Mouse (Mus musculus) midbrain, postnatal 0 days (tissue): ENCODE data around the gene Kif2a. TPM values are rescaled to one million over a fixed set of nuclear protein-coding genes. Genes with fewer than 3 reads are reported as not detected.

Source experiments
- ATAC-seq: fragments of 200-750 bp; cut with Nextera tagmentation; 2 replicates; pipeline ENCODE4 v1.8.0; 2017; ENCODE audit warnings: moderate number of reproducible peaks, mild to moderate bottlenecking, moderate TSS enrichment, moderate library complexity; ENCODE audit not compliant: low FRiP score
- DNase-seq: peaks from one replicate; pipeline ENCODE4 v3.0.0-alpha.2; 2015; ENCODE audit warnings: low spot score
- H3K27ac ChIP-seq: fragments of 300-500 bp; sonication (generic); 2 replicates; pipeline ENCODE4 v1.5.1; 2014; ENCODE audit warnings: low read depth, mild to moderate bottlenecking, low read length, mixed read lengths
- H3K27me3 ChIP-seq: fragments of 300-500 bp; sonication (generic); 2 replicates; pipeline ENCODE4 v1.6.1; 2014; ENCODE audit warnings: low read length, control low read depth, mixed read lengths; ENCODE audit not compliant: insufficient read depth
- H3K36me3 ChIP-seq: fragments of 300-500 bp; sonication (generic); 2 replicates; pipeline ENCODE4 v1.6.1; 2014; ENCODE audit warnings: low read length, control low read depth, mixed read lengths; ENCODE audit not compliant: insufficient read depth
- H3K4me1 ChIP-seq: fragments of 300-500 bp; sonication (generic); 2 replicates; pipeline ENCODE4 v1.6.1; 2014; ENCODE audit warnings: mild to moderate bottlenecking, control low read depth, antibody characterized with exemption, low read length, mixed read lengths; ENCODE audit not compliant: insufficient read depth
- H3K4me2 ChIP-seq: fragments of 300-500 bp; sonication (generic); 2 replicates; pipeline ENCODE4 v1.6.1; 2014; ENCODE audit warnings: low read depth, mild to moderate bottlenecking, low read length, mixed read lengths; ENCODE audit not compliant: poor library complexity, severe bottlenecking
- H3K4me3 ChIP-seq: fragments of 300-500 bp; sonication (generic); 2 replicates; pipeline ENCODE4 v1.5.1; 2014; ENCODE audit warnings: low read depth, mild to moderate bottlenecking, low read length, moderate library complexity
- H3K9ac ChIP-seq: fragments of 300-500 bp; sonication (generic); replicated peaks from 2 replicates; pipeline ENCODE4 v1.6.1; 2014; ENCODE audit warnings: mild to moderate bottlenecking, low read length, moderate library complexity, mixed read lengths; ENCODE audit not compliant: poor library complexity, severe bottlenecking
- H3K9me3 ChIP-seq: fragments of 300-500 bp; sonication (generic); 2 replicates; pipeline ENCODE4 v1.6.1; 2016; ENCODE audit warnings: low read length, control low read depth
- CTCF ChIP-seq: IDR thresholded peaks from 2 replicates; pipeline ENCODE4 v1.5.1; 2016; ENCODE audit warnings: antibody characterized with exemption, mild to moderate bottlenecking
- WGBS: fragments of 180-500 bp; shearing (Covaris S2); extraction: QIAGEN DNeasy Blood & Tissue Kit; methylation state at CpG from one replicate; pipeline ENCODE4 v1.1.7; 2014; 5-methylcytosine and 5-hydroxymethylcytosine counted together
- polyA plus RNA-seq: library from polyadenylated mRNA; unstranded; fragments of >200 nt; fragmentation: Nextera tagmentation; extraction: Ambion mirVana; gene quantifications from 2 replicates; pipeline ENCODE4 v1.2.1, GENCODE M21; 2015
- total RNA-seq: library from RNA; depleted of rRNA; stranded (reverse); fragments of >200 nt; gene quantifications from 2 replicates; pipeline ENCODE4 v1.2.3, GENCODE M21; 2014

Gene Kif2a
- total and polyA plus RNA-seq, 2 experiments from 2014 or later: 44.4 to 97.3 TPM

DNA sequence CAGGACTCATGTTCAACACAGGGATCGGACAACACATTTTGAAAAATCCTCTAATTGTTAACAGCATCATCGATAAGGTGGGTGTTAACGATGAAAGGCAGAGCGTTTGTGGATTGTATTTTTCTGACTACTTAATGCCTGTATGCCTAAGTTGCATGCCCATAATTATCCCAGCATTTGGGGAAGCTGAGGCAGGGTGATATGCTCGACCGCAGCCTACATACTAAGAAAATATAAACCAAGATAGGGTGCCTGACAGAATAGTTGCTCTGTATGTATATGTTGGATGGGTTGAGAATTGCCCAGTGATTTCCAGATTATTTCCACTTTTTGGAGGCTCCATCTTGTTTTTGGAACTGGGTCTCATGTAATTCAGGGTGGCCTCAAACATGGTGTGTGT, 74.3 kb downstream of the Kif2a start:
- Histone ChIP-seq H3K36me3 (peaks cover 17% of the 10 kb centered on the region; the same call in 1 of the 2 replicates), H3K4me2 (peak overlapping the region; percentile 68), H3K27me3 (no peaks in the 10 kb centered on the region), H3K27ac (peak overlapping the region; percentile 69), H3K9ac (peak overlapping the region; percentile 90), H3K4me1 (peaks cover 6% of the 10 kb centered on the region; the same call in 1 of the 2 replicates), H3K4me3 (peak overlapping the region; percentile 92), H3K9me3 (no peaks in the 10 kb centered on the region)
- DNase-seq: no peak
- TF ChIP-seq CTCF: no peak
- 4% methylated on average over 6 of the region's 6 CpGs for WGBS
- ATAC-seq: peak; percentile 2; the same call in 1 of the 2 replicates

DNA sequence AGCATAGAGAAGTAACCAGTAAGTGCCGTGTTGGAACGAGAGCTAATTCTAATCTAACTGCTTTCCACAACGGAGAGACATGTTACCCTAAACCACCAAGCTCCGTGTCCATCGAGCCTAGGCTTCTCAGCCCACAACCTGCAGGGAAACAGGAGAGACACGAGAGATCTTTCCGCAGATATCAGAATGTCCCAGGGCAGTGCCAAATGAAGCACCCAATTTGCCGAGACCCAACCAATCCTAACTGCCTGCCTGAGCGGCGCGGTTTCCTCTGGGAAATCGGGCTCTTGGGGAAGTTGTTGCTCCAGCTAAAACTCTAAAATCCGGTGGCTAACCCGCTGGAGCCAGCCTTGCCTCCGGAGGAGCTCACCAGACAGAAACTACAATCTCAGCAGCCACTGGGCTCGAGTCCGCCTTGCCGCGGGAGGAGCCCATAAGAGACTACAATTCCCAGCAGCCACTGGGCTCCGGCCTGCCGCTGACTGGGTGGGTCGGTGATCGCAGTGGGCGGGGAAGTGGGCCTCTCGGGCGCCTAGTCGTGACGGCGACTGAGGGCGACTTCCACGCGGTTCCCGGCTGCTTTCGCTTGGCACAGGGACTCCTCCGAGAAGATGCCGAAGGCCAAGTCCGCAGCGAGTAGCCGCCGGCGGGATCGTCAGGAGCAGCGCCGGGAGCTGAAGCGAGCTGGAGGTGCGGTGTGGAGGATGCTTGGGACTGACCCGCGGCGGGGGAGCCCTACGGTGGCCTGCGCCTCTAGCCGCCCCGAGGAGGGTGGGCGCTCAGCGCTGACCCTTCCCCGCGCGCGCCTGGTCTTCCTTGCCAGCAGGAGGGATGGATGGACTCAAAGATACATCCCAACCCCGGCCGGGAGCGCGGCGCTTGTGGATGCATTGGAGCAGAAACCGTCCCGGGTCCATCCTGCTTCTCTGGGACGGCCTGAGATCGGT, 75.1 kb downstream of the Kif2a start, which contains the start of gene Dimt1:
TSS of gene Dimt1 (plus strand) at position 534 of the 947 bp plus-strand sequence.
- H3K9ac ChIP-seq: peak within 1 kb of the TSS; percentile 90
- no peaks in the 10 kb centered on the region for H3K27me3 ChIP-seq
- peak within 1 kb of the TSS; percentile 92 for H3K4me3 ChIP-seq
- TF ChIP-seq CTCF: no peak
- under 1% methylated on average over 65 of the region's 68 CpGs for WGBS
- peak within 1 kb of the TSS; percentile 68 for H3K4me2 ChIP-seq
- H3K4me1 ChIP-seq: peaks cover 6% of the 10 kb centered on the region; the same call in 1 of the 2 replicates
- peaks cover 14% of the 10 kb centered on the region; the same call in 1 of the 2 replicates for H3K36me3 ChIP-seq
- H3K9me3 ChIP-seq: no peaks in the 10 kb centered on the region
- H3K27ac ChIP-seq: peak within 1 kb of the TSS; percentile 70
- DNase-seq (peak; percentile 97), ATAC-seq (peak; percentile 98)

DNA sequence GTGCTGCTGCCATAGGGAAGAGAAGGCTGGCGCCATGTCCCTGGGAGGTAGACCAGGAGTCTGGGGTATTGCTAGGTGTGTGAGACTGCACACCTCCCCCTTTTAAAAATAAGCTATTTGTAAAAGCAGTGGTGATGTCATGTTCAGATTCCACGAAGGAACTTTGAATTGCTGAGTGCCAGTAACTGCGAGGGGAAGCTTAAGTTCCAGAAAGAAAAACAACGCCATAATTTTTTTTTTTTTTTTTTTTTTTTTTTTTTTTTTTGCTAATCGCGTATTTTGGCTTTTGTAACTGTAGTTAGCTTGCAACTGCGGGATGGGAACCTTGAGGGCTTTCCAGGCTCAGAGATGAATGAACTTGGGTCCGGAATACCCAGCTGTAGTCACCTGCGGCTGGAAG, 76.4 kb downstream of the Kif2a start:
- Histone ChIP-seq H3K27me3 (no peaks in the 10 kb centered on the region), H3K4me1 (peaks cover 6% of the 10 kb centered on the region; the same call in 1 of the 2 replicates), H3K4me2 (no peak overlapping the region), H3K4me3 (no peak overlapping the region), H3K36me3 (peaks cover 7% of the 10 kb centered on the region; the same call in 1 of the 2 replicates), H3K9ac (no peak overlapping the region), H3K27ac (no peak overlapping the region), H3K9me3 (no peaks in the 10 kb centered on the region)
- ATAC-seq (no peak), DNase-seq (no peak)
- 87% methylated on average over 9 of the region's 9 CpGs for WGBS
- no peak for TF ChIP-seq CTCF

DNA sequence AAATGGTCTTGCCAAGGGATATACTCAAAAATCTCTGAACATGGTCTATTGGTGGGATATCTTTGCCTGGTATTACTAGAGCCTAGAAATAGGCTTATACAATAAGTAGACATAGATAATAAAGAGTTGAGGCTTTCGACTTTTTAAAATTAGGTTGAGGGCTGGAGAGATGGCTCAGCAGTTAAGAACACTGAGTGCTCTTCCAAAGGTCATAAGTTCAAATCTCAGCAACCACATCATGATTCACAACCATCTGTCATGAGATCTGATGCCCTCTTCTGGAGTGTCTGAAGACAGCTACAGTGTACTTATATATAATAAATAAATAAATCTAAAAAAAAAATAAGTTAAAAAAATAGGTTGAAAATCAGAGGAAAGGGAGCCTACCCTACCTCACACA, 79.2 kb downstream of the Kif2a start:
- 98% methylated on average over 1 of the region's 1 CpGs for WGBS
- H3K4me1 ChIP-seq: 0 out of 2 replicates have a peak, but pooled peaks cover 2% of the 10 kb centered on the region
- DNase-seq (no peak), ATAC-seq (no peak)
- H3K4me2 ChIP-seq: no peak overlapping the region
- H3K27me3 ChIP-seq: no peaks in the 10 kb centered on the region
- no peak overlapping the region for H3K4me3 ChIP-seq
- no peak overlapping the region for H3K27ac ChIP-seq
- H3K36me3 ChIP-seq: no peaks in the 10 kb centered on the region
- no peaks in the 10 kb centered on the region for H3K9me3 ChIP-seq
- no peak for TF ChIP-seq CTCF
- H3K9ac ChIP-seq: no peak overlapping the region

DNA sequence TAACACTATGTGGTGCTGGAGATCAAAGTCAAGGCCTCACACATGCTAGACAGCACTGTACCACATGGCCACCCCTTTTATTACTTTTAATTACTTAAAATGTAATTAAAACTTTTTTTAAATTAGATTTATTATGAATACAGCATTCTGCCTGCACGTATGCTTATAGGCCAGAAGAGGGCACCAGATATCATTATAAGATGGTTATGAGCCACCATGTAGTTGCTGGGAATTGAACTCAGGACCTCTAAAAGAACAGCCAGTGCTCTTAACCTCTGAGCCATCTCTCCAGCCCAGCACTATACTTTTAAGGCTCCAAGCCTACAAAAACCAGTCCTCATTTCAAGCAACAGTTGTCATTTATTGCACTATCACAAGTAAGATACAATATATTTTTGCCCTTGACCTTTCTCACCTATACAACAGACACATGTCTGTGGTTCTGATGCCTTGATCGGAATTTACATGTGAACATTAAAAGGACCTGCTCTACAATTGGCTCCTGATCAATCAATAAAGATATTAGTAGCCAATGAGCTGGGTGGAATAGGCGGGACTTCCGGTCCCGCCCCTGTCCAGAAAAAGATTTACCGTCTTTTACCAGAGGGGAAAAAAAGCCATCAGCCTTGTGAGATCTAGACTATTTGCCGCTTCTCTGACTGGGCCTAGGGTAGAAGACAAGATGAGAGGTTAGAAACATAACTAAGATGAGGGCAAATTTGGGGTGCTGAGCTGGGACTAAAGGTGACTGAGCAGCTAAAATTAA, 80.5 kb downstream of the Kif2a start:
- no peak overlapping the region for H3K9ac ChIP-seq
- no peaks in the 10 kb centered on the region for H3K36me3 ChIP-seq
- H3K4me1 ChIP-seq: no peaks in the 10 kb centered on the region
- DNase-seq (peak; percentile 66), ATAC-seq (no peak)
- peak; percentile 35 for TF ChIP-seq CTCF
- H3K4me2 ChIP-seq: no peak overlapping the region
- H3K27me3 ChIP-seq: no peaks in the 10 kb centered on the region
- no peak overlapping the region for H3K4me3 ChIP-seq
- H3K9me3 ChIP-seq: no peaks in the 10 kb centered on the region
- no peak overlapping the region for H3K27ac ChIP-seq
- WGBS: 23% methylated on average over 7 of the region's 7 CpGs
